Mouse (Mus musculus) kidney, adult 11 months (tissue): ENCODE data around the gene Bglap3.
A peak's percentile ranks its signal among the peaks of the same experiment; 100 is the strongest.

Experiments
- DNase-seq: peaks from one replicate; pipeline ENCODE4 v3.0.0; 2022

The Bglap3 gene

DNA sequence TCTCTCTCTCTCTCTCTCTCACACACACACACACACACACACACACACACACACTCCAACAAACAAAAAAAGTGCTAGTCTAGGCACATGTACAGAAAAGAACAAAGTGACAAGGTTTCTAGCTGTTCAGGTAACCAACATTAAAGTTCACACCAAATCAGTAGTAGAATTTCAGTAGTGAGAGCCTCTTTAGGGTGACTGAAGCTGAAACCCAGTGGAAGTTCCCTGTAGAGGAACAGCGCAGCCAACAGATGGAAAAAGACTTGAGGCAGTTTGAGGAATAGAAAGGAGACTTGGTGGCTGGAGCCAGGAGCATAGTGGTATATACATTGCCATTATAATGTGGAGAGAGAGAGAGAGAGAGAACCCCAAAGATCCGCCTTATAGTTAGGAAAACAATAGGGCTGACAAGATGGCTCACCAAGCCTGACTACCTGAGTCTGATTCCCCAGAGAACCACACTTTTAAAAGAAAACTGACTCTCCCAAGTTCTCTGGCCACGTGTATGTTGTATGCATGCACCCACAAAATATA lies 37.6 kb downstream of the Bglap3 start:
- no peak for DNase-seq

DNA sequence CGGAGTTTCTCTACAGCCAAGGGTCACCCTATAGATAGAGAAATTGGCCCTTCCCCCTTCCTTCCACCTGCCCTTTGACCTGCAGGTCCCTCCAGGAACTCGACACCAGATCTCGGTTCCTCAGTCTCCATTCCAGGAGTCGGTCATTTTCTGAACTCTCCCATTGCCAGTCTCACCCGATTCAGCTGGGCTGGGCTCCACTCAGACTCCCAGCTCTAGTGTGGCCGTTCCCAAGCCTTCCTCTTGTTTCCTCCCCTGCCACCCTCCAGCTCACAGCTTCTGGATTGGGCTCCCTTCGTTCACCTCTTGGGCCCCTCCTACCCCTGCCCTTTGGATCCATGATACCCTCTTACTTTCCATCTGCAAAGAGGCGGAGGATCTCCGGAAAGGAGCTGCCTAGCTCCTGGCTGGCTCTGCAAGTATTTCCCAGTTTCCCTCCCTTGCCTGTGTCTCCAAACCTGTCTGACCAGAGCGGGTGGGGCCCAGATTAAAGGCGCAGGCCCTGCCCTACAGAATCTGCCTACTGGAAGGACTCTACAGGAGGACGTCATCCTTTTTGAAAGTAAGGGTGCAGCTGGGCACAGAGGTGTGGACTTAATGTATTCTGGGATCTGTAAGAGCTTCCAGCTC lies 38.4 kb downstream of the Bglap3 start:
- DNase-seq: peak; percentile 46

DNA sequence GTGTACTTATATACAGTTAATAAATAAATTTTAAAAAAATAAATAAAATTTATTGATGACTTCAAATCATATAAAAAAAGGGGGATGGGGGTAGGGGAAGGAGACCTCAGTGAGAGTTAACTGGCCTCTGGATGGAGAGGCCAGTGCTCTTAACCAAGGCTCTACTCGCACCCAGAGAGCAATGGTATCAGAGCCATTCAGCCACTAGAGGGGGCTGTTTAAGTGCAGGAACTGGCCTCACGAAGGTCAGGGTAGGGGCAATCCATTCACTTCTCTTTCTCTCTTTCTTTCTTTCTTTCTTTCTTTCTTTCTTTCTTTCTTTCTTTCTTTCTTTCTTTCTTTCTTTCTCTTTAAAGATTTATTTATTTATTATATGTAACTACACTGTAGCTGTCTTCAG lies 41.3 kb downstream of the Bglap3 start:
- DNase-seq: peak; percentile 26

- no peak for DNase-seq
These were observed 43.6 kb downstream of the Bglap3 start for GRCm38 (mm10) chr3:88328956-88329355.

- DNase-seq: peak; percentile 72
These were observed 47.6 kb downstream of the Bglap3 start, which contains the start of gene Glmp for GRCm38 (mm10) chr3:88324951-88325405. Gene Glmp, plus strand, starts transcription at chr3:88325023.
